Mouse (Mus musculus) mesoderm, embryonic 11.5 days (tissue): ENCODE measurements around the gene Drc1.

Source experiments
- DNase-seq: peaks from one replicate; pipeline ENCODE4 v3.0.0-alpha.2; 2012; ENCODE audit warnings: low read depth, low spot score

Gene Drc1

DNA sequence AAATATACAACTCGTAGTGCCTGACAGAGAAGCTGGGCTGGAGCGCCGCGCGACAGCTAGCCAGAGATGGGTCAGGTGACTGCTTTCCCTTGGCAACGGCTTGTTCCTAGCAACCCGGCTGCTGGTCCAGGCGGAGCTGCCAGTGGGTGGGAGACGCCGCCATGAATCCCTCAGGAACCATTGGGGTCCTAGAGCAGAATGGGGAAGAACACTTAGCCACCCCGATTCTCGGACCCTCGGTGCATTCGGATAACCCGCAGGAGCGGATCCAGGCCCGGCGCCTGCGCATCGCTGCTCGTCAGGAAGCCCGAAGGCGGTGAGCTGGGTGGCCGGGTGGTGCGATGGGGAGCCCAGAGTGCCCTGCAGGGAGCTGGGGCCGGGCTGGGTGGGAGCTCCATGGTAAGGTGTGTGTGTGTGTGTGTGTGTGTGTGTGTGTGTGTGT, at the start of gene Drc1:
Gene Drc1, plus strand, starts transcription at position 98 of the 442 bp plus-strand sequence.
- DNase-seq: peak; percentile 54

- DNase-seq: no peak
Measured at GRCm38 (mm10) chr5:30231891-30232270, 49.3 kb upstream of the Drc1 start.

DNA sequence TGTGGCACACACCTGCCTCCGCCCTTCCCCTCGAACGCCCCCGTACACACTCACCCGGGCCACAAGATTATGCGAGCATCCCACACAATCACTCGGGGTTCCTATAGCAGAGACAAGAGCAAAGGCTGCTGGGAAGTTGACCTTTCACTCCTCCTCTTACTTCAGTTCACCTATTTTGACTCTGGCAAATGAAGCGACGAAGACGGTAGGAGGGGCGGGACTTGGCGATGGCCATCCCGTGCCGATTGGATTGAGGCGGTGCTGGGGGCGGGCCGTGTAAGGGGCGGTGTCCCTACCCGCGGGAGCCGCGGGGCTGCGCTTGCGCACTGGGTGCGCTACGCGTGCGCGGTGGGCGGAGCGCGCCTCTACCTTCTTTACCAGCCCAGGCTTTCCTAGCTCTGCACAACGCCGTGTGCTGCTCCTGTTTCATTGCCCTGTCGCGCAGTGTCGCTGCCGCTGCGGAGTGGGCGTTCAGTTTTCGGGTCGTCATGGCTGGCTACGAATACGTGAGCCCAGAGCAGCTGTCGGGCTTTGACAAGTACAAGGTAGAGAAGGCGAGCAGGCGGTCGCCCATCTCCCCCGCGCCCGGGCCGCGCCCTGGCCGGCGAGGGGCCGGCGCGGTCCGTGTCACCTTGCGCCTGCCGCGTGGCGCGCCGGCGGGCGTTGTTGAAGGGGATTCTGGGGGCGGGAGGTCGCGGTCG, 48.8 kb upstream of the Drc1 start, which contains the start of gene Selenoi:
Gene Selenoi, plus strand, starts transcription at position 311 of the 701 bp plus-strand sequence.
- peak; percentile 98 for DNase-seq

- DNase-seq: peak; percentile 9
Measured at GRCm38 (mm10) chr5:30233042-30233441, 48.1 kb upstream of the Drc1 start.

GRCm38 (mm10) chr5:30233979-30234378, 47.2 kb upstream of the Drc1 start:
- DNase-seq: no peak

GRCm38 (mm10) chr5:30235641-30236126, 45.5 kb upstream of the Drc1 start:
- no peak for DNase-seq

GRCm38 (mm10) chr5:30238533-30238932, 42.7 kb upstream of the Drc1 start:
- DNase-seq: no peak

GRCm38 (mm10) chr5:30240552-30240951, 40.6 kb upstream of the Drc1 start:
- no peak for DNase-seq

GRCm38 (mm10) chr5:30242410-30242809, 38.8 kb upstream of the Drc1 start:
- no peak for DNase-seq

DNA sequence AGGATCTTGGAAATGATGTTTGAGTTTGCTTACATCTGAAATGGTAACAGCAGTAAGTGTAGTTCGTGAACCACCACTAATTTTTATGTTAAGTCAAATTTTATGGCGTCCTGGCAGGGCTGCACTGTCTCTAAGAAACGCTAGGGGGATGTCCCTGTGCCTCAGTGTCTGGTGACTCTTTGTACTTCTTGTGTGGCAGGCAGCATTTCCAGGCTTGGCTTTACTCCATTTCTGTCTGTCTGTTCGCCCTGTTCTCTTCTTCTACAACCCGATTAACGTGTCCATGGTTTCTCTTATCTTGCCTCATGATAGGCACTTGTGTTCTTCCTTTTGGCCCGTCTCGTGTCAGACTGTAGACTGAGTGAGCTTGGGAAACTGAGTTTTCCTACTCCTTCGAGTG, 37.4 kb upstream of the Drc1 start:
- DNase-seq: peak; percentile 32

- DNase-seq: no peak
Measured at GRCm38 (mm10) chr5:30245861-30246416, 35.2 kb upstream of the Drc1 start.

DNA sequence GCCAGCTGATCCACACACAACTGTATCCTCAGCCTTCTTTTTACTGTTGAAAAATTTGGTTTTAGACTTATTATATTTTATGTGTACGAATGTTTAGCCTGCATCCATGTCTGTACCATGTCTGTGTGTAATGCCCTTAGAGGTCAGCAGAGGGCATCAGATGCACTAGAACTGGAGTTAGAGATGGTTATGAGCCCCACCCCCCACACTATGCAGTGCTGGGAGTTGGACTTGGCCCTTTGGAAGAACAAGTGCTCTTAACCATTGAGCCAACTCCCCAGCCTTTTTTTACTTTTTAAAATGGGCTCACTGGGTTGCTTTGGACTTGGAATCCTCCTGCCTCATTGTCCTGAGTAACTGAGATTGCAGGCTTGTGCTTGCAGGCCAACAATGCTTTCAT, 33.5 kb upstream of the Drc1 start:
- DNase-seq: no peak

DNA sequence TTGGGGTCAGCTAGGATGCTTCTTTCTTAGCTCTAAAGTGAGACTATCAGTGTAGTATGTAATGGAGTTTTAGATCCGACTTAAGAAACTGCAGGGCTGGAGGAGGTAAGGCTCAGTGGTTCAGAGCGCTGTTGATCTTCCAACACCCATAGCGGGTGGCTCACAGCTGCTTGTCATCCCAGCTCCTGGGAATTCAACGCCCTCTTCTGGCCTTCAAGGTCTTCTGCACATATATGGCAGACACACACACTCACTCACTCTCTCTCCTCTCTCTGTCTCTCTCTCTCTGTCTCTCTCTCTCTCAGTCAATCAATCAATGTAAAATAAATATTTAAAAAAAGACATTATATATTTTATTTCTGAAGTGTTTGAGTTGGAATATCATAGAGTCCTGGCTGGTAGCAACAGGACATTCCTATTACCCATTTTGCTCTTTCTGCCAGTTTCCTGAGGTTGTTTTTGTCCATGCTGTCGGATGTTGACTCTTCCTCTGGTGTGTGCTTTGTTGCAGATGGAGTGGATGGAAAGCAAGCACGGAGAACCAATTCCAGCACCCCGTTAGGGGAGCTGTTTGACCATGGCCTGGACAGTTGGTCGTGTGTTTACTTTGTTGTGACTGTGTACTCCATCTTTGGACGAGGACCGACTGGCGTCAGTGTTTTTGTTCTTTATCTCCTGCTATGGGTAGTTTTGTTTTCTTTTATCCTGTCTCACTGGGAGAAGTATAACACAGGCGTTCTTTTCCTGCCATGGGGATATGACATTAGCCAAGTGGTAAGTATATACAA, 25.4 kb upstream of the Drc1 start:
- no peak for DNase-seq

GRCm38 (mm10) chr5:30258776-30259175, 22.4 kb upstream of the Drc1 start:
- DNase-seq: no peak

DNA sequence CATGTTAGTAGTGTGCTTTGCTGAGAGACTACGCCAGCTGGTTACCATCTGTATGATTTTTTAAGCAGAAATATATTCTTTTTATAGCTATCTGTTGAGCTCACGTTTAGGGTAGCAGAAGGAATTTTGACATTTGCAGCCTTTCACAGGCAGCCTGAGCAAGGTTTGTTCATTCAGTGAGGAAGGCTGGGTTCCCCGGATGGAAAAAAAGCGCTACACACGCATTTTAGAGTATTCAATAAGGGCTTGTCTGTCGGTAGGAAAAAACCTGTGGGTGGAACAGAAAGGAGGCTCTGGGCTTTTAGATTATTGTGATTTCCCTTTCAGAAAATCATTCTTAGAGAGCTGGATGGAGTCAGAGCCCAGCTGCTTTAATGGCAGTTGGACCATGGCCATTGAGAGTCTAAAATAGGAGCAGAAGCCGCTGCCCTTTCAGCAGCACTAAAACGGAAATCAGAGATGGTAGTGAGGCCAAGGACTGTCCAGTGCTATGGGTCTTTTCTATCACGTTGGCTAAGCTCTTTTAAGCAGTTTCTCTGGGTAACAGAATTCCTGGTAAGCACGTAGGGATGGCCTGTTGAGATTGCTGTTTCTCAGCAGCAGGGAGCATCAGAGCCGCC, 10.5 kb upstream of the Drc1 start:
- no peak for DNase-seq

DNA sequence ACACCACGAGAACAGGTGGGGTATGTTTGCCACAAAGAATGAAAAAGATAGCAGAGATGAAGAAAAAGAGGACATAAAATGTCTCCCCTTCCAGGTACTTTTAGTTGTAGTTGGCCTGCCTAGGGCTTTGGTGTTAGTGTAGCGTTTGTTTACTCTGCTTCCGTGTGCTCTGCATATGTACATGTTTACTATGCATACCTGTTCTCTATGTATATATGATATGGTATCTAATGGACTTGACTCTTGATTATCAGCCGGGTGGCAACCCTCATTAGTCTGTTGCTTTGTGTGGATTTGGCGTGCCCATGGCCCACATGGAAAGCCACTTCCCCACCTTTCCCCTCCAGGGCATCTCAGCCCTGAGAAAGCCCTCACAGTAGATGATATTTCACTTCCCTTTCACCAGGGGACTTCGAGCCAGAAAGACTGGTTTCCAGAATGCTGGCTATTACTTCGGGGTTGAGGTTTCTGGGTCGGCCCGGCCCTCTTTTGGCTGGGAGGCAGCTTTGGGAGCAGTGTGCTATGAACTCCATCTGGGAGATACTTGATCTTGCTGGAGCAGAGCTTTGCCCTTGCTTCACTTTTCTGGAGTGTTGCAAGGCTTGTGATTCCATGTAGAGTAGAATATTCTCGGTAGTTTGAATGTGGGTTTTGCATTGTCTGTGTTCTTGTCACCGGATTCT, 9.4 kb upstream of the Drc1 start:
- no peak for DNase-seq

DNA sequence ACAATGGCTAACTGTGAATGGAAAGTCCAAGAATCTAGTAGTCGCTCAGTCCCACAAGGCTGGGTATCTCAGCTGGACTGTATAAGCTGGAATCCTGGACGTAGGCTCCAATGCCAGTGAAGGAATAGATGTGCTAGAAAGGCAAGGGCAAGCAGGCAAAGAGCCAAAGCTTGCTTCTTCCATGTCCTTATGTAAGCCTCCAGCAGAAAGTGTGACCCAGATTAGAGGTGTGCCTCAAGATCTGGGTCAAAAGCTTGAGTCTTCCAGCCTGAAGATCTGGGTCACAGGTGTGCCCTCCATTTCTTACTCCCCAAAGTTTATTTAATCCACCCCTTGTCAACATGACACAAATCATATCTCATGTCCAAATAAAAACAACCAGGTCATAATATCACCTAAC, 4.8 kb upstream of the Drc1 start:
- no peak for DNase-seq

- no peak for DNase-seq
Measured at GRCm38 (mm10) chr5:30278952-30279351, 2.2 kb upstream of the Drc1 start.

DNA sequence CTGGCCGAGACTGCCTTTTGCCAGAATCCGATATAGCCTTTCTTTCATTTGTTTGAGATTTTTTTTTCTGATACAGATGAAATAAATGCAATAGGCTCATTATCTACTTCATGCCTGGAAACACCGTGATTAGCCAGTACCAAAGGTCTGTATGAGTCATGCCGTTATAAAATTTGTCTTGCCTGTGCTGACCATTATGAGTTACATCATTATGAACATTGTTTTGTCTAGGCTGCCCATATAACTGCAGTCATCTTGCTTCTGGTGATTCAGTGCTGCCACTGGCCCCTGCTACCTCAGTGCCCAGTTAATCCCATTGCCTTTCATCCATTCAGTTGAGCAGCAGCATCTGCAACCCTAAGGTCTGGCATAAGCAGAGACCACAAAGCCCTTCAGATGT, 1.7 kb upstream of the Drc1 start:
- no peak for DNase-seq

DNA sequence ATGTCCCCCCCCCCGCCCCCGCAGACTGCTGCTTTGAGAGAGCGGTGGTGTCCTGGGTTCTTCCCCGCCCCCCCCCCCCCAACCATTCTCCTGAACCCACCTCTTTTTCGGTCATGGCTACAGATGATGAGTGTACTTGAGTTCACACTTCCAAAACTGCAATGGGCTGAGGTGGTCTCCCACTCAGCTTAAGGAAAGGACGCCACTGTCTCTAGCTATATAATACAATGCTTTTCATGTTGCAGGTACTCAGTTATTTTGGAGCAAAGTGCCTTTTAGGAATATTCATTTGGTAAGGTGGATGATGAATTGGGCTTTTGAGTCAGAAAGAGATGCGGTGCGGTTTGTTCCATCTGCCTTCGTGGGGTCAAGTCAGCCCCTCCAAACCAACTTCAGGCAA, 324 bp upstream of the Drc1 start:
- no peak for DNase-seq
